Mouse (Mus musculus) kidney, postnatal 25 days (tissue): Measurements from ENCODE around the gene Galt.
A peak's percentile ranks its signal among the peaks of the same experiment; 100 is the strongest.
"Not testable (repeated sequence)": the region's sequence is repeated elsewhere in the genome, so short reads cannot be mapped to it uniquely, and the experiment has no call there.

Experiments
- DNase-seq, 2 experiments: peaks; one replicate each; pipeline ENCODE4 v3.0.0; 2021; ENCODE audit warnings: mixed read lengths in 2 of 2

Galt gene

GRCm38 (mm10) chr4:41740380-41741157, 14.5 kb upstream of the Galt start:
- DNase-seq: peak; percentile 66 to 83

DNA sequence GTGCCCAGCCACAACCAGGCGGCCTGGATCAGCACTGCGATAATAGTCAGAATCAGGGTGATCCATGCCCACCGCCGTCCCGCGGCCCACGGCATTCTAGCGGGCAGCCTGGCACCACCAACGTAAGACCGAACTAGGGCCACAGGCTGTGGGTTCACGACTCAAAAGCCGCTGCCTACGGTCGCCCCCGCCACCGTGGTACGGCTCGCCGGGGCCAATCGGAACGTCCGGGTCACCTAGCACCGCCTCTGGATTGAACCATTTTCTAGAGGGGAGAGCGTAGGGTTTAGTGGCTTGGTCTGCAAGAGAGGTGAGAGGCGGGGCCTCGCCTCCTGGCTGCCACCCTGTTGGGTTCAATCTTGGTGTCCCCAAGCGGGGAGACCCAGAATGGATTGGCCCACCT, 13.9 kb upstream of the Galt start:
- peak; percentile 94 to 97 for DNase-seq

- DNase-seq: no peak
Observed at GRCm38 (mm10) chr4:41744131-41744530, 10.9 kb upstream of the Galt start.

DNA sequence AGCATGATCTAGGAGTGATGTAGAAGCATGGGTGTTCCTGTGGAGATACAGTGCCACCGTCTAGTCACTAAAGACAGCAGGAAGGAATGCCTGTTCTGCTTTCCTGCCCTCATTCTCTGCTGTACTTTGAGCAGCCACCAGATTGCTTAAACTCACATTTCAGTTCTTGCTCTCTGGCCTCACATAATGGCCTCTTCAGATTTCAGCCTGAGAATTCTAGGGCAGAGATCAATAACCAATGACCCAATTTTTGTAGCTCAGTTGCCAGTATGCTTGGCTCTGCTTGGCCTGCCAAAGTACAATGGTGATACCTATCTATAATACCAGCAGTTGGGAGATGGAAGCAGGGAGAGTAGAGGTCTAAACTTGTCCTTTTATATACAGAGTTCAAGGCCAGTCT, 10.0 kb upstream of the Galt start:
- no peak for DNase-seq

GRCm38 (mm10) chr4:41755338-41756305, 594 bp downstream of the Galt start, which contains the start of gene Sigmar1:
TSS of gene Sigmar1 (minus strand) at chr4:41756157.
- DNase-seq: peak; percentile 91 to 94

- no peak for DNase-seq
Observed at GRCm38 (mm10) chr4:41756440-41756839, 1.4 kb downstream of the Galt start.

DNA sequence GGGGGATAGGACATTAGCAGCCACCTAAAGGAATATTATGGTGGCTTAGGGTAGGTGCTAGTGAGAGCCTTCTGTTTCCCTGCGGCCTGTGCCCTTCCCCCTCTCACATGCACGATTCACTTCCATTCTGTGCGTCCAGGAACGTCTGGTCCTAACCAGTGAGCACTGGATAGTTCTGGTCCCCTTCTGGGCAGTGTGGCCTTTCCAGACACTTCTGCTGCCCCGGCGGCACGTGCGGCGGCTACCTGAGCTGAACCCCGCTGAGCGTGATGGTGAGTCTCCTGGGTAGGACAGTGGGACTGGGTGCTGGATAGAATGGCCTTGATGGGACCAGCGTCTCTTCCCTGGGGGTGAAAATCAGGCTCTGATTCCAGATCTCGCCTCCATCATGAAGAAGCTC, 2.3 kb downstream of the Galt start:
- DNase-seq: peak; percentile 66 to 80

- DNase-seq: peak; percentile 61 to 77
Observed at GRCm38 (mm10) chr4:41758021-41758420, 3.0 kb downstream of the Galt start.

- DNase-seq: no peak
Observed at GRCm38 (mm10) chr4:41758701-41759100, 3.7 kb downstream of the Galt start.

DNA sequence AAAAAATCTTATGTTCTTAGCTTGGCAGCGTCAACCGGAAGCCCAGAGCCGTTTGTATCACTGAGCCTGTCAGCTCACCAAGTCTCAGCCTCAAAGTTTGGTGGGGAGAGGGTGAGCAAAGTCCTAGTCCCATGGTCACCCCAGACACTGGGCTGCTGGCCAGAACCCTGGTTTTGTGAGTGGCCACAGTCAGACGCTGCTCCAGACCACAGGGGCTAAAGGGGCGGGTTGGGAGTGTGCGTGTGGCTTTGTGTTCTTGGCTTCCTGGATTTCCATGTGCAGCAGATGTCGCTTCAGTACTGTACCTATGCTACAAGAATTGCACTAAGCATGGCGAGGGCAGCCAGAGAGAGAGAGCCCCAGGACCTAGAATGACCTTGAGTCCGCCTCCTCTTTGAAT, 4.2 kb downstream of the Galt start:
- peak; percentile 87 to 94 for DNase-seq

GRCm38 (mm10) chr4:41759656-41760287, 4.7 kb downstream of the Galt start:
- peak; percentile 23 to 49 for DNase-seq

DNA sequence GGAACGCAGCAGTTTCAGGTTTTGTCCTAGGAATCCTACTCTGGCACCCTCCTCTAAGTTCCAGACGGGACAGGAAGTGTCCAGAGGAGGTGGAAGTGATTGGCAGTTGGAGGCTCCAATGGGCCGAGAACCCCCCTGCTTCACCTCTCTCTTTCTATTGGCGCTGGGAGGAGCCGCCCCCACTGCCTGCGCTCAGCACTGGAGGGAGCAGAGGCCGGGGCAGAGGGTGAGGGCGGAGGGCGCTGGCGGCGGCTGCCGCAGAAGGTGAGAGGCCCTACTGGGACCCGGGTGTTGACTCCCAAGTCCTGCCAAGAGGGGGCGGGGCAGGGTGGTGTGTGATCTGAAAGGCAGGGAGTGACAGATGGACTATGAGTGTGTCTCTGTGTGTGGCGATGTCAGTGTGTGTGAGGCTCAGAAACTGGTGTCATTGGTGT, 5.3 kb downstream of the Galt start:
- DNase-seq: peak; percentile 96 to 99

GRCm38 (mm10) chr4:41760911-41761310, 5.9 kb downstream of the Galt start:
- no peak for DNase-seq

DNA sequence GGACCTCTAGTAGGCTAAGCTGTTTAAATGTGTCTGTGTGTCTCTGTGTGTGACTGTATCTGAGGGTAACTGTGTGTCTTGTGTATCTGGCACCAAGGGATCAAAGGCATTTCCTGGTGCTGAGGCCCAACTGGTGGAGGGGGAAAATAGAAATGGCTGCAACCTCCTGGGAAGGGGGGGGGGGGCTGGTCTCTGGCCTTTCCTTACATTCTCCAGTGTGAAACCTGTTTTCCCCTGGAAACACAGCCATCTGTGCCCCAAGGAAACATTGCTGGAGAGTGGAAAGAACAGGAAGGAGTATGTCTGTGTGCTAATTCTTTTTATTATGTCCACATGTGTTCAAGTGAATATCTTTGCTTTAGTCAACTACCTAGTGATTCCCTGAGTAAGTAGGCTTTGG, 6.7 kb downstream of the Galt start:
- DNase-seq: no peak

- peak; percentile 22 to 44 for DNase-seq
Observed at GRCm38 (mm10) chr4:41762099-41762687, 7.2 kb downstream of the Galt start.

DNA sequence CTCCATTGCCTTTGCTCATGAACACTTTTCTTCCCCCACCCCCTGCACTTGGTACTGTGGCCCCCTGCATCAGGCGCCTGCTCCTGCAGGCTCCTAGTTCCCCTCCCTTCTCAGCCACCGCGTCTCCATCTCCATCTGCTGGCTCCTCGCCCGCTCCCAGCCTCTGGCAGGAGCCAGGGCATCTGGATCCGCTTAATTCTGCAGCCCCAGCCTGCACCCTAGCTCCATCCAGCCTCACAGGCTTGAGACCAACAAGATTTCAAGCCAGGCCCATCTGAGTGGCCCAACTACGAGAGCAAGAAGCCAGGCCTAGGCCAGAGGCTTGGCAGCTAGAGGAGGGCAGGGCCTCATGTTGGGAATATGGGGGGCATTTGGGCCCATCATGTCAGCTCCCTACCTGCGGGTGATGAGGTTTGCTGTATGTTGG, 7.7 kb downstream of the Galt start:
- peak; percentile 48 to 60 for DNase-seq

DNA sequence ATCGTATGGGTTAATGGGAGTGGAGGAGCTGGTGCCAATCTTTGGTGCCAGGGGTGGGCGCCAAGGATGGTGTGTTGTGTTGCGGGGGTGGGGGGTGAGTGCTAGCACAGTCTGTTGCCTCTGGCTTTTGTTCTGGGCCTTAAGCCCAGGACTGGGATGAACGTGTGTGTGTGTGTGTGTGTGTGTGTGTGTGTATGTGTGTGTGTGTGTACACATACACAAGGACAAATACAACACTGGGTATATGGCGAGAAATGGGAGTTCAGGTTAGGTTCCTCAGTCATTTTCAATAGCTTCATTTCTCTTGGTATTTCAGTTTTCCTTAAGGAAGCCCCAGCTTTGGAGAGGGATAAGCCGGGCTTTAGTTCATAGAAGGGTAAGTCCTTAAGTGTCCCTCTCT, 8.1 kb downstream of the Galt start:
- DNase-seq: not testable (repeated sequence)

- DNase-seq: not testable (repeated sequence)
Observed at GRCm38 (mm10) chr4:41767301-41767700, 12.3 kb downstream of the Galt start.

GRCm38 (mm10) chr4:41772946-41773345, 17.9 kb downstream of the Galt start:
- DNase-seq: not testable (repeated sequence)

GRCm38 (mm10) chr4:41773502-41773901, 18.5 kb downstream of the Galt start:
- peak; percentile 82 to 93 for DNase-seq

DNA sequence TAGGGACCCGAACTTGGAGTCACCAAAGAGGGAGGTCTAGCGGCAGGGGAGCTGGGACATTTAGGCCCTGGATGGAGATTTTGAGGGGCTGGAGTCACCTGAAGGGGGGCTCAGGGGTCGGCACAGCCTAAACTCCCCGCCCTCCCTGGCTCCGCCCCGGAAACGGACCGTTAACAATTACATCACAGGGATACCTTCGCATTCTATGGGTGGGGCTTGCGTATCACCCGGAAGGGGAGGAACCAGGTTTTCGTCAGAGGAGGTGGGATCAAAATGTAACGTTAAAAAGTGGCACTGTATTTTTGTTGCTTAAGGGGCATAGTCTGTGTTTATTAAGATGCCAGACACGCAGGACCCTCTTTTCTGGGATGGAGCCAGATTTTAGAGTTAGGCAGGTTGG, 19.0 kb downstream of the Galt start, which contains the start of gene Ccl27a:
TSS of gene Ccl27a (minus strand) at position 246 of the 400 bp plus-strand sequence.
- peak; percentile 91 to 93 for DNase-seq

- DNase-seq: not testable (repeated sequence)
Observed at GRCm38 (mm10) chr4:41774506-41774905, 19.5 kb downstream of the Galt start.
